Mouse (Mus musculus): ENCODE measurements around the gene Slc51b. TPM values are rescaled to one million over a fixed set of nuclear protein-coding genes. Genes with fewer than 3 reads are reported as not detected.

The Slc51b gene
- polyA plus RNA-seq, 1 experiment from 2014 or later = 16.4 TPM

- H3K36me3 ChIP-seq (ENCODE audit: control insufficient read depth, insufficient read depth, low read length) = no peaks in the 10 kb centered on the region
- no peak for ATAC-seq
- no peak overlapping the region for H3K4me3 ChIP-seq (ENCODE audit: low read length)
- WGBS = 64% methylated on average over 15 of the region's 15 CpGs
- H3K27me3 ChIP-seq (replicated peaks; ENCODE audit: control insufficient read depth, insufficient read depth, low read length) = peaks cover 5% of the 10 kb centered on the region; the same call in 1 of the 2 replicates
- H3K9ac ChIP-seq (ENCODE audit: low read depth, low read length) = no peak overlapping the region
- no peak overlapping the region for H3K27ac ChIP-seq (ENCODE audit: low read length)
- H3K9me3 ChIP-seq (ENCODE audit: control insufficient read depth, low read length) = no peaks in the 10 kb centered on the region
- H3K4me1 ChIP-seq (ENCODE audit: control insufficient read depth, insufficient read depth, low read length) = peaks cover 4% of the 10 kb centered on the region
- no peak overlapping the region for H3K4me2 ChIP-seq (ENCODE audit: low read depth, low read length)
These were observed 18.2 kb downstream of the Slc51b start for GRCm38 (mm10) chr9:65404331-65405183.

GRCm38 (mm10) chr9:65399934-65400333 lies 22.8 kb downstream of the Slc51b start:
- Histone ChIP-seq H3K27me3 (replicated peaks; ENCODE audit: control insufficient read depth, insufficient read depth, low read length) (peaks cover 14% of the 10 kb centered on the region), H3K4me2 (ENCODE audit: low read depth, low read length) (no peak overlapping the region), H3K27ac (ENCODE audit: low read length) (no peak overlapping the region), H3K9me3 (ENCODE audit: control insufficient read depth, low read length) (no peaks in the 10 kb centered on the region), H3K4me3 (ENCODE audit: low read length) (no peak overlapping the region), H3K4me1 (ENCODE audit: control insufficient read depth, insufficient read depth, low read length) (peaks cover 10% of the 10 kb centered on the region), H3K36me3 (ENCODE audit: control insufficient read depth, insufficient read depth, low read length) (no peaks in the 10 kb centered on the region), H3K9ac (ENCODE audit: low read depth, low read length) (no peak overlapping the region)
- ATAC-seq = no peak
- 86% methylated on average over 6 of the region's 6 CpGs for WGBS

- under 1% methylated on average over 24 of the region's 24 CpGs for WGBS
- no peaks in the 10 kb centered on the region for H3K9me3 ChIP-seq (ENCODE audit: control insufficient read depth, low read length)
These were observed 24.5 kb downstream of the Slc51b start, which contains the start of gene Rasl12 for GRCm38 (mm10) chr9:65398279-65398678. Gene Rasl12, plus strand, starts transcription at chr9:65398506.

GRCm38 (mm10) chr9:65394360-65394759 lies 28.4 kb downstream of the Slc51b start:
- H3K4me2 ChIP-seq (ENCODE audit: low read depth, low read length) = no peak overlapping the region
- 58% methylated on average over 2 of the region's 2 CpGs for WGBS
- no peak overlapping the region for H3K4me3 ChIP-seq (ENCODE audit: low read length)
- peaks cover 27% of the 10 kb centered on the region for H3K4me1 ChIP-seq (ENCODE audit: control insufficient read depth, insufficient read depth, low read length)
- peak; percentile 40 for ATAC-seq
- no peaks in the 10 kb centered on the region; the same call in 1 of the 2 replicates for H3K9me3 ChIP-seq (ENCODE audit: control insufficient read depth, low read length)
- peaks cover 49% of the 10 kb centered on the region for H3K27me3 ChIP-seq (replicated peaks; ENCODE audit: control insufficient read depth, insufficient read depth, low read length)
- no peaks in the 10 kb centered on the region for H3K36me3 ChIP-seq (ENCODE audit: control insufficient read depth, insufficient read depth, low read length)
- H3K27ac ChIP-seq (ENCODE audit: low read length) = no peak overlapping the region
- H3K9ac ChIP-seq (ENCODE audit: low read depth, low read length) = no peak overlapping the region

More at GRCm38 (mm10) chr9:65398279-65398678, 24.5 kb downstream of the Slc51b start, which contains the start of gene Rasl12:
- peaks cover 20% of the 10 kb centered on the region for H3K27me3 ChIP-seq (replicated peaks; ENCODE audit: control insufficient read depth, insufficient read depth, low read length)
- peak within 1 kb of the TSS; percentile 90 for H3K4me2 ChIP-seq (ENCODE audit: low read depth, low read length)
- H3K9ac ChIP-seq (ENCODE audit: low read depth, low read length) = peak within 1 kb of the TSS; percentile 69
- peaks cover 17% of the 10 kb centered on the region for H3K4me1 ChIP-seq (ENCODE audit: control insufficient read depth, insufficient read depth, low read length)
- H3K4me3 ChIP-seq (ENCODE audit: low read length) = peak within 1 kb of the TSS; percentile 58
- no peak within 1 kb of the TSS for H3K27ac ChIP-seq (ENCODE audit: low read length)
- H3K36me3 ChIP-seq (ENCODE audit: control insufficient read depth, insufficient read depth, low read length) = no peaks in the 10 kb centered on the region
- peak; percentile 67 for ATAC-seq

- H3K9me3 ChIP-seq (ENCODE audit: control insufficient read depth, low read length) = no peaks in the 10 kb centered on the region; the same call in 1 of the 2 replicates
- H3K36me3 ChIP-seq (ENCODE audit: control insufficient read depth, insufficient read depth, low read length) = no peaks in the 10 kb centered on the region
- no peak overlapping the region for H3K4me2 ChIP-seq (ENCODE audit: low read depth, low read length)
- H3K9ac ChIP-seq (ENCODE audit: low read depth, low read length) = no peak overlapping the region
- ATAC-seq = no peak
- peaks cover 56% of the 10 kb centered on the region for H3K27me3 ChIP-seq (replicated peaks; ENCODE audit: control insufficient read depth, insufficient read depth, low read length)
- H3K4me1 ChIP-seq (ENCODE audit: control insufficient read depth, insufficient read depth, low read length) = peaks cover 27% of the 10 kb centered on the region
- 40% methylated on average over 2 of the region's 2 CpGs for WGBS
- H3K27ac ChIP-seq (ENCODE audit: low read length) = no peak overlapping the region
- no peak overlapping the region for H3K4me3 ChIP-seq (ENCODE audit: low read length)
These were observed 29.1 kb downstream of the Slc51b start for GRCm38 (mm10) chr9:65393606-65394005.

- Histone ChIP-seq H3K4me3 (ENCODE audit: low read length) (no peak overlapping the region), H3K4me1 (ENCODE audit: control insufficient read depth, insufficient read depth, low read length) (peaks cover 21% of the 10 kb centered on the region), H3K36me3 (ENCODE audit: control insufficient read depth, insufficient read depth, low read length) (no peaks in the 10 kb centered on the region), H3K9ac (ENCODE audit: low read depth, low read length) (no peak overlapping the region), H3K4me2 (ENCODE audit: low read depth, low read length) (no peak overlapping the region), H3K27ac (ENCODE audit: low read length) (no peak overlapping the region), H3K9me3 (ENCODE audit: control insufficient read depth, low read length) (no peaks in the 10 kb centered on the region; the same call in 1 of the 2 replicates), H3K27me3 (replicated peaks; ENCODE audit: control insufficient read depth, insufficient read depth, low read length) (peaks cover 56% of the 10 kb centered on the region)
- ATAC-seq = 0 out of 2 replicates have a peak, but pooled peaks have one; percentile 43
- 25% methylated on average over 6 of the region's 6 CpGs for WGBS
These were observed 30.0 kb downstream of the Slc51b start for GRCm38 (mm10) chr9:65392638-65393364.

- no peaks in the 10 kb centered on the region; the same call in 1 of the 2 replicates for H3K9me3 ChIP-seq (ENCODE audit: control insufficient read depth, low read length)
- H3K9ac ChIP-seq (ENCODE audit: low read depth, low read length) = peak within 1 kb of the TSS; percentile 66
- H3K4me1 ChIP-seq (ENCODE audit: control insufficient read depth, insufficient read depth, low read length) = peaks cover 21% of the 10 kb centered on the region
- WGBS = 32% methylated on average over 8 of the region's 8 CpGs
- peak within 1 kb of the TSS; percentile 51 for H3K4me3 ChIP-seq (ENCODE audit: low read length)
- peak within 1 kb of the TSS; percentile 78 for H3K4me2 ChIP-seq (ENCODE audit: low read depth, low read length)
- 0 out of 2 replicates have a peak, but pooled peaks have one; percentile 1 for ATAC-seq
- no peak within 1 kb of the TSS for H3K27ac ChIP-seq (ENCODE audit: low read length)
- H3K36me3 ChIP-seq (ENCODE audit: control insufficient read depth, insufficient read depth, low read length) = no peaks in the 10 kb centered on the region
- peaks cover 58% of the 10 kb centered on the region for H3K27me3 ChIP-seq (replicated peaks; ENCODE audit: control insufficient read depth, insufficient read depth, low read length)
These were observed 31.2 kb downstream of the Slc51b start, which contains the start of gene Kbtbd13 for GRCm38 (mm10) chr9:65391613-65391964. Gene Kbtbd13, minus strand, starts transcription at chr9:65391652.

GRCm38 (mm10) chr9:65390752-65391612 lies 31.8 kb downstream of the Slc51b start:
- Histone ChIP-seq H3K9me3 (ENCODE audit: control insufficient read depth, low read length) (no peaks in the 10 kb centered on the region; the same call in 1 of the 2 replicates), H3K36me3 (ENCODE audit: control insufficient read depth, insufficient read depth, low read length) (no peaks in the 10 kb centered on the region), H3K4me2 (ENCODE audit: low read depth, low read length) (peak overlapping the region; percentile 78), H3K9ac (ENCODE audit: low read depth, low read length) (peak overlapping the region; percentile 66), H3K4me1 (ENCODE audit: control insufficient read depth, insufficient read depth, low read length) (peaks cover 17% of the 10 kb centered on the region), H3K4me3 (ENCODE audit: low read length) (peak overlapping the region; percentile 51), H3K27ac (ENCODE audit: low read length) (no peak overlapping the region), H3K27me3 (replicated peaks; ENCODE audit: control insufficient read depth, insufficient read depth, low read length) (peaks cover 58% of the 10 kb centered on the region)
- 15% methylated on average over 93 of the region's 96 CpGs for WGBS
- peak; percentile 52 for ATAC-seq

Measured in intestine, embryonic 16.5 days (tissue).